Mouse (Mus musculus) heart, adult 2 months (tissue): Measurements from ENCODE around the gene Mrc1. TPM values are rescaled to one million over a fixed set of nuclear protein-coding genes. Genes with fewer than 3 reads are reported as not detected.

Experiments
- DNase-seq, 2 experiments: peaks; one replicate each; pipeline ENCODE4 v3.0.0; 2021
- H3K27ac ChIP-seq: fragments of 200-600 bp; 2 replicates; pipeline ENCODE4 v1.8.1; 2022
- H3K27me3 ChIP-seq: fragments of 200-500 bp; 2 replicates; pipeline ENCODE4 v1.6.1; 2012; ENCODE audit warnings: mild to moderate bottlenecking, low read length, inconsistent platforms, mixed read lengths; ENCODE audit not compliant: control insufficient read depth, insufficient read depth
- H3K36me3 ChIP-seq: fragments of 200-500 bp; 2 replicates; pipeline ENCODE4 v1.6.1; 2012; ENCODE audit warnings: low read length, inconsistent platforms; ENCODE audit not compliant: control insufficient read depth, insufficient read depth
- H3K4me1 ChIP-seq: fragments of 200-500 bp; 2 replicates; pipeline ENCODE4 v1.6.1; 2011; ENCODE audit warnings: low read length; ENCODE audit not compliant: control insufficient read depth, insufficient read depth
- H3K4me3 ChIP-seq: fragments of 200-600 bp; 2 replicates; pipeline ENCODE4 v1.8.1; 2022
- H3K79me2 ChIP-seq: fragments of 200-500 bp; replicated peaks from 2 replicates; pipeline ENCODE4 v1.6.1; 2012; ENCODE audit warnings: mild to moderate bottlenecking, inconsistent platforms, low read length, moderate library complexity, mixed read lengths; ENCODE audit not compliant: control insufficient read depth, insufficient read depth
- H3K9ac ChIP-seq: fragments of 200-500 bp; 2 replicates; pipeline ENCODE4 v1.6.1; 2012; ENCODE audit warnings: low read depth, mild to moderate bottlenecking, control low read depth, inconsistent platforms, low read length, mixed read lengths
- CTCF ChIP-seq: fragments of 200-600 bp; IDR thresholded peaks from 2 replicates; pipeline ENCODE4 v1.8.1; 2022; ENCODE audit warnings: antibody characterized with exemption, mild to moderate bottlenecking, moderate library complexity
- EP300 ChIP-seq: fragments of 200-500 bp; IDR thresholded peaks from 2 replicates; pipeline ENCODE4 v1.6.1; 2011; ENCODE audit warnings: low read depth, low read length, control low read depth; ENCODE audit not compliant: insufficient read depth
- POLR2A ChIP-seq: fragments of 200-500 bp; IDR thresholded peaks from 2 replicates; pipeline ENCODE4 v1.6.1; 2011; ENCODE audit warnings: mild to moderate bottlenecking, low read depth, low read length, control low read depth; ENCODE audit not compliant: insufficient read depth
- WGBS: fragments of 180-500 bp; shearing (Covaris S2); methylation state at CpG from one replicate; pipeline ENCODE4 v1.1.7; 2018; 5-methylcytosine and 5-hydroxymethylcytosine counted together
- intact Hi-C: fragments of 180-260 bp; cut with DNase I; formaldehyde crosslinking; loops from one replicate; pipeline ENCODE4 v1.15.1; 2025
- polyA plus RNA-seq: library from polyadenylated mRNA; depleted of rRNA; stranded (reverse); fragments of >200 nt; gene quantifications from 2 replicates; pipeline ENCODE4 v1.2.3, GENCODE M21; 2012
- total RNA-seq, 2 experiments: library from RNA; stranded (reverse); gene quantifications; 2 replicates each; pipeline ENCODE4 v1.2.3; 2021

The Mrc1 gene
- total and polyA plus RNA-seq, 3 experiments = 3.9 to 20.3 (median 16.9) TPM

DNA sequence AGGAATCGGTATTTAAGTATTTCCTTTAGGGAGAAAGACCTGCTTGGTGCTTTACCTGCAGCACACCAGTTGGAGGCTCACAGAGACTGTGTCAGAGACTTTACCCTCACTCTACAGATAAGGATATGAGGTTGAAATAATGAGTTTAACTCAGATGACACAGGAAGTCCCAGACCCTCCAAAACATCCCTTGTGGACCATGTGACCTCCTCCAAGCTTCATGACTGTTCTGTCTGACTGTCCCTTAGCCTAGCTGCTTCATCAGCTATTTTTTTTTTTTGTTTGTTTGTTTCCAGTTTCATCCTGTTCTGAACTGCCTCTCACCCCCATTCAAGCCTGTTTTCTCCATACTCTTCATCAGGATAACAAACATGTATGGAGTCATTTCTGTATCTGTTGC is 3.7 kb downstream of the Mrc1 start:
- Histone ChIP-seq H3K27ac (no peak overlapping the region), H3K4me3 (no peak overlapping the region), H3K4me1 (no peaks in the 10 kb centered on the region), H3K36me3 (no peaks in the 10 kb centered on the region), H3K27me3 (no peaks in the 10 kb centered on the region), H3K9ac (no peak overlapping the region), H3K79me2 (no peaks in the 10 kb centered on the region)
- TF ChIP-seq EP300 (no peak), CTCF (no peak), POLR2A (no peak)
- 40% methylated on average over 1 of the region's 1 CpGs for WGBS
- intact Hi-C loops = no loop called here
- DNase-seq = no peak

DNA sequence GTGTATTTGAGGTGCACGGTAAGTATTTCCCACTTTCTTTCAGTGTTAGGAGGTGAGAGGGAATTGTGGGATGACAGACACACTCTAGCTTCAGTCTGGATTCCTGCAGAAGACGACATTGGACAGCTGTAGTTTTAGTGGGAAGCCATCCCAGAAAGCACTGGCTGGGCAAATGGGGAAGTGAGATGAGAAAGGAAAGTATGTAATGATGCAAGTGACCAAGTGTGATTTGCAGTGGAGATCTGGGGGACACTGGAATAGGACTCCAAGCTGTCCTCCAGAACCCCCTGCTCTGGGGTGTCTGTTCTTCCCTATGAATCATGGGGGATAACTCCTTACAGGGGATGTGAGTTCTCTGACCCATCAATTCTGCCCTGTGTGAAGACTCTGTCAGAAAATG is 4.8 kb downstream of the Mrc1 start:
- Histone ChIP-seq H3K79me2 (no peaks in the 10 kb centered on the region), H3K27ac (no peak overlapping the region), H3K4me1 (no peaks in the 10 kb centered on the region), H3K9ac (no peak overlapping the region), H3K36me3 (no peaks in the 10 kb centered on the region), H3K27me3 (no peaks in the 10 kb centered on the region), H3K4me3 (no peak overlapping the region)
- no peak for DNase-seq
- intact Hi-C loops = no loop called here
- TF ChIP-seq POLR2A (no peak), CTCF (no peak), EP300 (no peak)
- 65% methylated on average over 2 of the region's 2 CpGs for WGBS

DNA sequence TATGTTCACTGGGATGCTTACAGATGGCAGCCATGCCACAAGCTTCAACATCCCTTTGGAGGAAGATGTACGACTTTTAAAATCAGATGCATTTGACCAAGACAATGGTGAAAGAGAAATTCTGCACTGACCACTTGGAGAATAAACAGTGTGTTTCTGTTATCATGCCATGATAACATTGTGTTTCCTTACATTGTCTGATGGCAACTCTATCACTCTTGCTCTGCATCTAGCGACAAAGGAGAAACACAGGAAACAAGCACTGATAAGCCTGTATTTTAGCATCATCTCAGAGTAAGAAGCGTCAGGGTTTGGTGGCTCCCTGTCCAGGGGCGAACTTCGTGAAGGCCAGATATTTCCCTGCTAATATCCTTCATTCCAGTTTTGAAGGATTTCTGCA is 6.1 kb downstream of the Mrc1 start:
- Histone ChIP-seq H3K27me3 (no peaks in the 10 kb centered on the region), H3K27ac (no peak overlapping the region), H3K4me3 (no peak overlapping the region), H3K79me2 (no peaks in the 10 kb centered on the region), H3K36me3 (no peaks in the 10 kb centered on the region), H3K4me1 (no peaks in the 10 kb centered on the region), H3K9ac (no peak overlapping the region)
- intact Hi-C loops = no loop called here
- no peak for DNase-seq
- WGBS = 50% methylated on average over 5 of the region's 5 CpGs
- no peak for TF ChIP-seq EP300
- no peak for TF ChIP-seq POLR2A
- no peak for TF ChIP-seq CTCF

GRCm38 (mm10) chr2:14236920-14237319 is 7.7 kb downstream of the Mrc1 start:
- H3K79me2 ChIP-seq = no peaks in the 10 kb centered on the region
- intact Hi-C loops = no loop called here
- no peak overlapping the region for H3K27ac ChIP-seq
- H3K9ac ChIP-seq = no peak overlapping the region
- 91% methylated on average over 4 of the region's 4 CpGs for WGBS
- H3K4me1 ChIP-seq = no peaks in the 10 kb centered on the region
- H3K36me3 ChIP-seq = no peaks in the 10 kb centered on the region
- no peak overlapping the region for H3K4me3 ChIP-seq
- DNase-seq = no peak
- TF ChIP-seq EP300 (no peak), CTCF (no peak)
- no peaks in the 10 kb centered on the region for H3K27me3 ChIP-seq

- intact Hi-C loops = no loop called here
- TF ChIP-seq CTCF (no peak), EP300 (no peak), POLR2A (no peak)
- Histone ChIP-seq H3K27me3 (no peaks in the 10 kb centered on the region), H3K27ac (no peak overlapping the region), H3K4me3 (no peak overlapping the region), H3K36me3 (no peaks in the 10 kb centered on the region), H3K4me1 (no peaks in the 10 kb centered on the region), H3K79me2 (no peaks in the 10 kb centered on the region), H3K9ac (no peak overlapping the region)
- WGBS = 34% methylated on average over 4 of the region's 4 CpGs
- no peak for DNase-seq
Measured at GRCm38 (mm10) chr2:14237723-14238122, 8.5 kb downstream of the Mrc1 start.

DNA sequence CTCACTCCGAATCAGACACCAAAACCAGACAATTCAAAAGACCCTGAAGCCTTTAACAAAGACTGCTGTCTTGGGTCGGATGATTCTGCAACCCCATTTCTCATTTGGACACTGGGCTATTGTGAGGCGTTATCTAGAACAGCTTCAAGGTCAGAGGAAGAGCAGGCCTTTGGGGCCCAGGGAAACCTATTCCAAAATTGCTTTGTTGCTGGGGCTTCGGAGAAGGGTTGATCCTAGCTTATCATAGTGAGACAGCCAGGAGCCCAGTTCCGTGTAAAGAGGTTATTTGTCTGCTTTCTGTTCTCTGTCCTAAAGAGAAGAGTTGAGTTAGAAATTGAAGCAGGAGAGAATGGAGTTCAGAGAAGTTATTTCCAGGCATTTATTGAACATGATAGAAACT is 10.0 kb downstream of the Mrc1 start:
- no peaks in the 10 kb centered on the region for H3K36me3 ChIP-seq
- 43% methylated on average over 5 of the region's 5 CpGs for WGBS
- H3K9ac ChIP-seq = no peak overlapping the region
- no peak overlapping the region for H3K4me3 ChIP-seq
- DNase-seq = no peak
- TF ChIP-seq CTCF = no peak
- no peak for TF ChIP-seq POLR2A
- no peak for TF ChIP-seq EP300
- intact Hi-C loops = no loop called here
- no peaks in the 10 kb centered on the region for H3K79me2 ChIP-seq
- H3K27ac ChIP-seq = no peak overlapping the region
- no peaks in the 10 kb centered on the region for H3K27me3 ChIP-seq
- H3K4me1 ChIP-seq = no peaks in the 10 kb centered on the region
